Mouse (Mus musculus) lung, postnatal 36 days (tissue): ENCODE data around the gene Retreg3.

Experiments used
- DNase-seq: peaks from one replicate; pipeline ENCODE4 v3.0.0; 2022; ENCODE audit warnings: mixed read lengths

Gene Retreg3

GRCm38 (mm10) chr11:101071810-101072428, 47.8 kb downstream of the Retreg3 start:
- no peak for DNase-seq

- no peak for DNase-seq
Measured at GRCm38 (mm10) chr11:101070987-101071386, 48.7 kb downstream of the Retreg3 start.

GRCm38 (mm10) chr11:101070189-101070527, 49.5 kb downstream of the Retreg3 start:
- no peak for DNase-seq

GRCm38 (mm10) chr11:101069391-101070188, 50.1 kb downstream of the Retreg3 start, which contains the start of gene Naglu:
Gene Naglu, plus strand, starts transcription at chr11:101070012.
- DNase-seq, result peak; percentile 98

GRCm38 (mm10) chr11:101066549-101067412, 52.9 kb downstream of the Retreg3 start:
- peak; percentile 92 for DNase-seq

GRCm38 (mm10) chr11:101065002-101065401, 54.7 kb downstream of the Retreg3 start:
- no peak for DNase-seq

GRCm38 (mm10) chr11:101064462-101064861, 55.2 kb downstream of the Retreg3 start:
- DNase-seq, result no peak

GRCm38 (mm10) chr11:101063676-101064327, 55.9 kb downstream of the Retreg3 start:
- DNase-seq, result peak; percentile 89

GRCm38 (mm10) chr11:101062971-101063675, 56.6 kb downstream of the Retreg3 start:
- no peak for DNase-seq

- DNase-seq, result peak; percentile 79
Measured at GRCm38 (mm10) chr11:101062165-101062884, 57.4 kb downstream of the Retreg3 start.

- no peak for DNase-seq
Measured at GRCm38 (mm10) chr11:101061049-101061448, 58.6 kb downstream of the Retreg3 start.

GRCm38 (mm10) chr11:101060126-101060525, 59.6 kb downstream of the Retreg3 start:
- DNase-seq, result peak; percentile 84

- DNase-seq, result no peak
Measured at GRCm38 (mm10) chr11:101059473-101059872, 60.2 kb downstream of the Retreg3 start.

- DNase-seq, result peak; percentile 38
Measured at GRCm38 (mm10) chr11:101058726-101059125, 61.0 kb downstream of the Retreg3 start.

GRCm38 (mm10) chr11:101057860-101058259, 61.8 kb downstream of the Retreg3 start:
- peak; percentile 94 for DNase-seq

GRCm38 (mm10) chr11:101056885-101057284, 62.8 kb downstream of the Retreg3 start:
- peak; percentile 83 for DNase-seq

- DNase-seq, result peak; percentile 49
Measured at GRCm38 (mm10) chr11:101055418-101055817, 64.3 kb downstream of the Retreg3 start.

GRCm38 (mm10) chr11:101053974-101054373, 65.7 kb downstream of the Retreg3 start:
- DNase-seq, result peak; percentile 38

- peak; percentile 60 for DNase-seq
Measured at GRCm38 (mm10) chr11:101052751-101053473, 66.8 kb downstream of the Retreg3 start.

- no peak for DNase-seq
Measured at GRCm38 (mm10) chr11:101051617-101052016, 68.1 kb downstream of the Retreg3 start.

GRCm38 (mm10) chr11:101051051-101051493, 68.6 kb downstream of the Retreg3 start:
- no peak for DNase-seq
